Mouse (Mus musculus): ENCODE measurements around the gene Scd4.
"Not testable (repeated sequence)": the region's sequence is repeated elsewhere in the genome, so short reads cannot be mapped to it uniquely, and the experiment has no call there.

The Scd4 gene

GRCm38 (mm10) chr19:44314871-44315414 lies 17.9 kb upstream of the Scd4 start:
- DNase-seq (ENCODE audit: low read depth in 1 of 2, low spot score in 2 of 2): no peak

- no peak for DNase-seq (ENCODE audit: low read depth in 1 of 2, low spot score in 2 of 2)
These were observed 16.1 kb upstream of the Scd4 start for GRCm38 (mm10) chr19:44316752-44317315.

GRCm38 (mm10) chr19:44317391-44317790 lies 15.5 kb upstream of the Scd4 start:
- no peak for DNase-seq (ENCODE audit: low read depth in 1 of 2, low spot score in 2 of 2)

GRCm38 (mm10) chr19:44318545-44318944 lies 14.3 kb upstream of the Scd4 start:
- no peak for DNase-seq (ENCODE audit: low read depth in 1 of 2, low spot score in 2 of 2)

- no peak for DNase-seq (ENCODE audit: low read depth in 1 of 2, low spot score in 2 of 2)
These were observed 12.6 kb upstream of the Scd4 start for GRCm38 (mm10) chr19:44320316-44320715.

- DNase-seq (ENCODE audit: low read depth in 1 of 2, low spot score in 2 of 2): no peak
These were observed 11.7 kb upstream of the Scd4 start for GRCm38 (mm10) chr19:44321201-44321600.

GRCm38 (mm10) chr19:44321631-44322030 lies 11.3 kb upstream of the Scd4 start:
- no peak for DNase-seq (ENCODE audit: low read depth in 1 of 2, low spot score in 2 of 2)

GRCm38 (mm10) chr19:44329566-44329965 lies 3.3 kb upstream of the Scd4 start:
- no peak for DNase-seq (ENCODE audit: low read depth in 1 of 2, low spot score in 2 of 2)

GRCm38 (mm10) chr19:44331128-44331527 lies 1.8 kb upstream of the Scd4 start:
- not testable (repeated sequence) for DNase-seq (ENCODE audit: low read depth in 1 of 2, low spot score in 2 of 2)

GRCm38 (mm10) chr19:44331911-44332310 lies 981 bp upstream of the Scd4 start:
- no peak for DNase-seq (ENCODE audit: low read depth in 1 of 2, low spot score in 2 of 2)

GRCm38 (mm10) chr19:44332326-44332725 lies 566 bp upstream of the Scd4 start:
- no peak for DNase-seq (ENCODE audit: low read depth in 1 of 2, low spot score in 2 of 2)

- no peak for DNase-seq (ENCODE audit: low read depth in 1 of 2, low spot score in 2 of 2)
These were observed 1.1 kb downstream of the Scd4 start for GRCm38 (mm10) chr19:44333991-44334390.

GRCm38 (mm10) chr19:44335876-44336662 lies 3.2 kb downstream of the Scd4 start:
- DNase-seq (ENCODE audit: low read depth in 1 of 2, low spot score in 2 of 2): no peak

GRCm38 (mm10) chr19:44349689-44350088 lies 16.8 kb downstream of the Scd4 start:
- no peak for DNase-seq (ENCODE audit: low read depth in 1 of 2, low spot score in 2 of 2)

GRCm38 (mm10) chr19:44351756-44352155 lies 18.9 kb downstream of the Scd4 start:
- DNase-seq (ENCODE audit: low read depth in 1 of 2, low spot score in 2 of 2): no peak

GRCm38 (mm10) chr19:44358700-44359099 lies 25.8 kb downstream of the Scd4 start:
- no peak for DNase-seq (ENCODE audit: low read depth in 1 of 2, low spot score in 2 of 2)

GRCm38 (mm10) chr19:44363529-44363928 lies 30.6 kb downstream of the Scd4 start:
- DNase-seq (ENCODE audit: low read depth in 1 of 2, low spot score in 2 of 2): peak; percentile 20 to 32

GRCm38 (mm10) chr19:44364029-44364428 lies 31.1 kb downstream of the Scd4 start:
- DNase-seq (ENCODE audit: low read depth in 1 of 2, low spot score in 2 of 2): no peak

GRCm38 (mm10) chr19:44365733-44366132 lies 32.8 kb downstream of the Scd4 start:
- DNase-seq (ENCODE audit: low read depth in 1 of 2, low spot score in 2 of 2): no peak

GRCm38 (mm10) chr19:44367076-44367475 lies 34.2 kb downstream of the Scd4 start:
- not testable (repeated sequence) for DNase-seq (ENCODE audit: low read depth in 1 of 2, low spot score in 2 of 2)

GRCm38 (mm10) chr19:44369371-44369770 lies 36.5 kb downstream of the Scd4 start:
- DNase-seq (ENCODE audit: low read depth in 1 of 2, low spot score in 2 of 2): no peak

GRCm38 (mm10) chr19:44370231-44370630 lies 37.3 kb downstream of the Scd4 start:
- DNase-seq (ENCODE audit: low read depth in 1 of 2, low spot score in 2 of 2): no peak

Measured in monocyte, adult 2 months (primary cell).